Mouse (Mus musculus): ENCODE measurements around the gene Btbd19.

Gene Btbd19

GRCm38 (mm10) chr4:117125348-117125909 lies at the start of gene Btbd19:
Btbd19 (minus strand) TSS chr4:117125725.
- peak; percentile 72 to 77 for DNase-seq (ENCODE audit: low spot score in 2 of 2)

- DNase-seq (ENCODE audit: low spot score in 2 of 2), result no peak
These were observed 44.4 kb upstream of the Btbd19 start for GRCm38 (mm10) chr4:117169936-117170335.

DNA sequence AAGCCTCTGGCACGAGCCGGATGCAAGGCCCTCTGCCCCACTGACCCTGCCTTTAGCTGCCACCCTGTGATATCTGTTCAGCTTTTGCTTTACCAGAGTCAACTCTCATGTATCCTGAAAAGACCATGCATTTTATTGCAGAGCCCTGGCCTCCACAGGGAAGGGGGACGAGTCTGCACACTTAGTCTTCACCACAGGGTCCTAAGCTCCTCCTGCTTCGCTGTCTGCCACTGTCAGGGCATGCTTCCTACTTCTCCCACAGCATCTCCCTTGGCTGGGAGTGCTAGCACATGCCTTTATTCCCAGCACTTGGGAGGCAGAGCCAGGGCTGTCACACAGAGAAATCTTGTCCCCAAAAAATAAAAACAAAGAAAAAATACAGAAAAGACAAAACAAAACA lies 35.7 kb upstream of the Btbd19 start:
- DNase-seq (ENCODE audit: low spot score in 2 of 2), result no peak

- no peak for DNase-seq (ENCODE audit: low spot score in 2 of 2)
These were observed 34.1 kb upstream of the Btbd19 start for GRCm38 (mm10) chr4:117159666-117160065.

DNA sequence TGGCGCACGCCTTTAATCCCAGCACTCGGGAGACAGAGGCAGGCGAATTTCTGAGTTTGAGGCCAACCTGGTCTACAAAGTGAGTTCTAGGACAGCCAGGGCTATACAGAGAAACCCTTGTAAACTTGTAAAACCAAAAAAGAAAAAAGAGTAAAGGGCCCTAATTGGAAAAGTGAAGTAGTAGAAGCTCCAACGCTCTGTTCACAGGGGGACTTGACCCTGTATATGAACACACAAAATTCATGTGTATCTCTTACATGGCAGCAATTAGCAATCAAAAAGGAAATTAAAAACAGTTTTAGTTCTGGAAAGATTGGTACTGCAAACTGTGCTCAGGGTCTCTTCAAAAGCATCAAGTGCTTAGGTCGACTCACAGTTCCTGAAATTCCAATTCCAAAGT lies 30.8 kb upstream of the Btbd19 start:
- DNase-seq (ENCODE audit: low spot score in 2 of 2), result no peak

GRCm38 (mm10) chr4:117155792-117156355 lies 30.3 kb upstream of the Btbd19 start, which contains the start of gene Rps8:
Rps8 (minus strand) TSS chr4:117156243.
- DNase-seq (ENCODE audit: low spot score in 2 of 2), result peak; percentile 73 to 80

DNA sequence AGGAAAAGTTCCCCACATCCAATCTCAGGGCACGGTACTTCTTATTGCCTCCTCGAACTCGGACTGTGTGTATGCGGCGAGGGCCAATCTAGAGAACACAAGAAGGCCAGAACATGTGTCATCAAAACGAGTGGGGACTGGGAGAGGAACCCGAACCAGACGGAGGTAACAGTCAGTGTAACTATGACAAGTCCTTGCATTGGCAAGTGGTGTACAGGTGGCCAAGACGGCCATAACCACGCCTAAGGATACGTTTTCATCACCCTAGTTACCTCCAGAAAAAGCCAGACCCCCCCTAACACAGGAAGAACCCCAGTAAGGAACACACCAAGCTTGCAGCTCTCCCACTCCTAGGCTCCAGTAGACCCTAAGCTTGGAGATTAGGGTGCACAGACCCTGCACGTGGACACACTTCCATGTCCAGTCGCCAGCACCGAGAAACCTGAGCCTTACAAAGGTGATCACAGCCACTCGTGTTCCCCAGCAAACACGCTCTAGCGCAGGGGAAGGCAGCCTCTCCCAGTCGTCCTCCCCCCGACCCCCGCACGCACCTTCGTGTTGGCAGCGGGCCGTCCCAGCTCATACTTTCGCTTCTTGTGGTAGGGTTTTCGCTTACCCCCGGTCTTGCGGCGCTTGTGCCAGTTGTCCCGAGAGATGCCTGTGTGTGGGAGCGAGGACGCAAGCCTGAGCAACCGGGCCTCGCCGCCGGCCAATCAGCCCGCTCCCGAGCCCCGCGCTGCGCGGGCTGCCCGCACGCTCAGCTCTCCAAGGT lies 29.7 kb upstream of the Btbd19 start:
- DNase-seq (ENCODE audit: low spot score in 2 of 2), result no peak

GRCm38 (mm10) chr4:117152714-117153113 lies 27.2 kb upstream of the Btbd19 start:
- no peak for DNase-seq (ENCODE audit: low spot score in 2 of 2)

DNA sequence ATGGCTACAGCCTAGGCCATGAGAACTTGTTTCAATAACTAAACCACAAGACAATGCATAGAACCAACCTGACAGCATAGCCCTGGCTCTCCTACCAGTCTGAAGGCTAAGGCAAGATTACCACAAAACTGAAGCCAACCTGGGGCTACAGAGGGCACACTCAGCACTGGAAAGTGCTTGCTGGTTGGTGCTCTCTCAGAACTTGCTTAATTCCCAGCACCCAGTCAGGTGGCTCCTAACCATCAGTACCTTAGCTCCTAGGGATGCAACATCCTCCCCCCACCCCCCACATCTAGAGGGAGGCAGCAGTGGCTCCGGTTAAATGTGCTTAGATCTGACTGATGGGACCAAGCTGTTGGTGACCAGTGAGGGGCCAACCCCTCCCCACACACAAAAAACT lies 25.9 kb upstream of the Btbd19 start:
- no peak for DNase-seq (ENCODE audit: low spot score in 2 of 2)

DNA sequence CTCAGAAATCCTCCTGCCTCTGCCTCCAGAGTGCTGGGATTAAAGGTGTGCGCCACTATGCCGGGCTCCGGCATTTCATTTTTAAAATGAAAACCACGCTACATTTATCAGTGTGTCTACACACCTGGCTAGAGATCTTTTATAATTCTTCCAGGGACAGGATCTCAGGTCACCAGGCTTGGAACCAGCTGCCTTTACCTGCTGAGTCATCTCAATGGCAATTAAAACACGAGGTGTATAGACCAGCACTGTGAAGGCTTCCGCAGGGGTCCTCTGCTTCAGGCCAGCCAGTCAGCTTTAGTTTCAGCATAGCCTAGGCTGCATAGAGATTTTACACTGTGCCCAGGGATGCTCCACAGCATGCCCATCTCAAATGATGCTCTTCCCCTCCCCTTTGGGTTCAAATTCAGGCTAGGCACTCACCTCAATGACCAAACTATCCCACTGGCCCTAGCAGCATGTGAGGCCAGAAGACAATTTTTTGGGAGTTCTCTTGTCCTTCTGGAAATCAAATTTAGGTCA lies 24.7 kb upstream of the Btbd19 start:
- no peak for DNase-seq (ENCODE audit: low spot score in 2 of 2)

- DNase-seq (ENCODE audit: low spot score in 2 of 2), result no peak
These were observed 24.0 kb upstream of the Btbd19 start for GRCm38 (mm10) chr4:117149291-117150211.

GRCm38 (mm10) chr4:117148815-117149214 lies 23.3 kb upstream of the Btbd19 start:
- DNase-seq (ENCODE audit: low spot score in 2 of 2), result no peak

DNA sequence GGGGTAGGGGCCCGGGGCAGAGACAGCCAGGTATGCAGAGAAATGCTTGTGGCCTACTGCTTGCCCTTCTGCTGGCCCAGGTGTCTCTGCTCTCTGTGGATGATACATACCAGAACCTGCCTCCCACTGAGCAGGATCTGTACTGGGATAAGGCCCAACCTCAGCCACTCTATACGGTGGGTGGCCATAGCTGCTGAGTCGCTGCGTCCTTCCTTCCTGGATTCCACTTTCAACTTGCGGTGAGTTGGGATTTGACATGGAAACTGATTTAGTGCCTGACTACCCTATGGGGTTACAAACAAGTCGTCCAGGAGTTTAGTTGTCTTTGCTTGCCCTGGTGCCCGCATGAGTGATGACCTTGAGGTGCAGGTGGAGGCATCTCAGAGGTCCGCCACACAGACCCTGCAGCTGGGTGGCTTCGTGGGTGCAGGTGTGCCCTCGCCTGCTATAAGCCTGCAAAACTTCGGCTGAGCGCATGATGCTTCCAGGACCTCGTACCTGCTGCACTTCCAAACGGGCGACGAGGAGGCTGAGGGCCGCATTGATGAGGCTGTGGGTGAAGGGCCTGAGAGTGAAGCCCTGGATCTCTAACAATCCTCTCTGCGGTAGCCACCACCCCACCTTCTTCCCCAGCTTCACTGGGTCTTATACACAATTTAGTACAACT lies 22.7 kb upstream of the Btbd19 start:
- no peak for DNase-seq (ENCODE audit: low spot score in 2 of 2)

GRCm38 (mm10) chr4:117146176-117146575 lies 20.7 kb upstream of the Btbd19 start:
- peak; percentile 51 to 71 for DNase-seq (ENCODE audit: low spot score in 2 of 2)

DNA sequence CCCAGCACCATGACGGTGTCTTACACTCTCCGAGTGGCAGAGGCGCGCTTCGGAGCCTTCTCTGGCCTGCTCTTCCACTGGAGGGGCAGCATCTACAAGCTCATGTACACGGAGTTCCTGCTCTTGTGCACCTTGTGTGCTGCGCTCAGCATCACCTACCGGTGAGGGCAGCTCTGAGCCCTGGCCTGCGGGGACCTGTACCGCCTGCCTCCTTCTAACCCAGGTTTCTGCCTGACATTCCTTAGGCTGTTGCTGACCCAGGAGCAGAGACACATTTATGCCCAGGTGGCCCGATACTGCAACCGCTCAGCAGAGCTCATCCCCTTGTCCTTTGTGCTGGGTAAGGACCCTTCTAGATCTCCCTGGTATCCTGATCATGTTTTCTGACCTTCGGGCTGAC lies 19.7 kb upstream of the Btbd19 start:
- no peak for DNase-seq (ENCODE audit: low spot score in 2 of 2)

DNA sequence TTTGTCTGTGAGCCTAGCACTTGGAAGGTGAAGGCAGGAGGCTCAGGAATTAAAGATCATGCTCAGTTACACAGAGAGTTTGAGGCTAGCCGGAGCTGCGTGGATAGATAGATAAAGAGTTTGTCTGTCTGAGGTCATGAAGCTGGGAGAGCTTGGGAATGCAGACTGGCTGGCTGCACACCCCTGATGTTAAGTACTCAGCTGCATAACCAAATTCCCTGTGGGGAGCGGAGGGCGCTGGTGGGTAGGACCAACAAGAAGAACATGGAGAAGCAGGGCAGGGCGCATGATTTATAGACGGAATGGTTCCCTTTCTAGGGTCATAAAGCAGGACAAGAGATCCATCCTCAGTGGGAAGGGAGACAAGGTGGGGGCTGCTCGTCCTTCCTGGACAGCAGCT lies 17.5 kb upstream of the Btbd19 start:
- no peak for DNase-seq (ENCODE audit: low spot score in 2 of 2)

- DNase-seq (ENCODE audit: low spot score in 2 of 2), result no peak
These were observed 15.1 kb upstream of the Btbd19 start for GRCm38 (mm10) chr4:117140613-117141012.

- no peak for DNase-seq (ENCODE audit: low spot score in 2 of 2)
These were observed 13.7 kb upstream of the Btbd19 start for GRCm38 (mm10) chr4:117139217-117139612.

DNA sequence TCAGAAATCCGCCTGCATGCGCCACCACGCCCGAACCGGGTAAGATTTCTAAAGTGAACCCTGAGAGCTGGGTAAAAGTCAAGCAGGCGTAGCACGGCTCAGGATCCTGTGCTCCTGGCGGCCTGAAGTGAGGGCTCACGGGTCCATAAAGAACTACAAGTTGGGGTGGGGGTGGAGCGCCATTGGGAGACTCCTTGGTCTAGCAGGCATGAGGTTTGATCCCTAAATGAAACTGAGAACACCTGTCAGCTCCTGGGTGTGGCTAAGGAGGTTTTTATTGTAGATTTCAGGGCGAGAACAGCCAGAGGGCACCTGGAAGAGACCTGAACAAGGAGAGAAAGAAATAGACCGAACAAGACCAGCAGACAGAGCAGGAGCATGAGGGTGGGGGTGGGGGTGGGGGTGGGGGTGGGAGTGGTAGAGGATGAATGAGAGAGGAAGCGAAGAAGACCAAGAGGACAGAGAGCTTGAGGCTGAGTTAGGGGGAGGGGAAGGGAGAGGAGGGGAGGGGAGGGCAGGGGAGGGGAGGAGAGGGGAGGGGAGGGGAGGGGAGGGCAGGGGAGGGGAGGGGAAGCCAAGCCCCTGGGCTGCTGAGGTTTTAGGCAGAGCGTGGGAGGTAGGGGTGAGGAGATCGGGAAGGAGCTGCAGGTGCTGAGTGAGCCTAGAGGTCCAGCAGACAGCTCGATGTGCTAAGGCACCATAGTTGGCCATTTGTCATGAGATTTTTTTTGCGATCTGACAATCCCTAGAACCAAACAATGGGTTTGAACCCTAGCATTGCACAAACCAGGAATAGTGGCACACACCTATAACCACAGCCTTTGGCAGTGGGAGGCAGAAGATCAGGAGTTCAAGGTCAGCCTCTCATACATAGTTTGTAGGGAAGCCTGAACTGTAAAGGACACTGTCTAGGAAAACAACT lies 13.0 kb upstream of the Btbd19 start:
- no peak for DNase-seq (ENCODE audit: low spot score in 2 of 2)

- no peak for DNase-seq (ENCODE audit: low spot score in 2 of 2)
These were observed 10.5 kb upstream of the Btbd19 start for GRCm38 (mm10) chr4:117136034-117136433.
